Mouse (Mus musculus) limb, embryonic 11.5 days (tissue): Measurements from ENCODE around the gene Denr. TPM values are rescaled to one million over a fixed set of nuclear protein-coding genes. Genes with fewer than 3 reads are reported as not detected.

Experiments used
- ATAC-seq: fragments of 200-750 bp; cut with Nextera tagmentation; 2 replicates; pipeline ENCODE4 v1.8.0; 2017; ENCODE audit warnings: low read depth; ENCODE audit not compliant: insufficient number of reproducible peaks, low FRiP score, low TSS enrichment
- DNase-seq: peaks from one replicate; pipeline ENCODE4 v3.0.0-alpha.2; 2015; ENCODE audit warnings: low spot score
- H3K27ac ChIP-seq: fragments of 300-500 bp; sonication (generic); replicated peaks from 2 replicates; pipeline ENCODE4 v1.5.1; 2014; ENCODE audit warnings: low read depth, mild to moderate bottlenecking, low read length
- H3K27me3 ChIP-seq: fragments of 300-500 bp; sonication (generic); 2 replicates; pipeline ENCODE4 v1.6.1; 2014; ENCODE audit warnings: mild to moderate bottlenecking, low read length, mixed read lengths; ENCODE audit not compliant: control insufficient read depth, insufficient read depth
- H3K36me3 ChIP-seq: fragments of 300-500 bp; sonication (generic); 2 replicates; pipeline ENCODE4 v1.6.1; 2014; ENCODE audit warnings: mild to moderate bottlenecking, low read length, moderate library complexity, mixed read lengths; ENCODE audit not compliant: control insufficient read depth, insufficient read depth
- H3K4me1 ChIP-seq: fragments of 300-500 bp; sonication (generic); 2 replicates; pipeline ENCODE4 v1.6.1; 2014; ENCODE audit warnings: low read length, mixed read lengths; ENCODE audit not compliant: control insufficient read depth, insufficient read depth
- H3K4me2 ChIP-seq: fragments of 300-500 bp; sonication (generic); 2 replicates; pipeline ENCODE4 v1.6.1; 2014; ENCODE audit warnings: low read depth, mild to moderate bottlenecking, moderate library complexity; ENCODE audit not compliant: severe bottlenecking
- H3K4me3 ChIP-seq: fragments of 300-500 bp; sonication (generic); 2 replicates; pipeline ENCODE4 v1.5.1; 2014; ENCODE audit warnings: low read depth, low read length
- H3K9ac ChIP-seq: fragments of 300-500 bp; sonication (generic); 2 replicates; pipeline ENCODE4 v1.6.1; 2014; ENCODE audit warnings: mild to moderate bottlenecking, low read length
- H3K9me3 ChIP-seq: fragments of 300-500 bp; sonication (generic); 2 replicates; pipeline ENCODE4 v1.6.1; 2016; ENCODE audit warnings: low read length; ENCODE audit not compliant: control insufficient read depth
- WGBS: fragments of 180-500 bp; shearing (Covaris S2); extraction: QIAGEN DNeasy Blood & Tissue Kit; methylation state at CpG from one replicate; pipeline ENCODE4 v1.1.7; 2014; 5-methylcytosine and 5-hydroxymethylcytosine counted together
- polyA plus RNA-seq: library from polyadenylated mRNA; unstranded; fragments of >200 nt; fragmentation: Nextera tagmentation; extraction: Ambion mirVana; gene quantifications from 2 replicates; pipeline ENCODE4 v1.2.1, GENCODE M21; 2014

The Denr gene
- 186 and 187 TPM in 2 replicates for polyA plus RNA-seq

DNA sequence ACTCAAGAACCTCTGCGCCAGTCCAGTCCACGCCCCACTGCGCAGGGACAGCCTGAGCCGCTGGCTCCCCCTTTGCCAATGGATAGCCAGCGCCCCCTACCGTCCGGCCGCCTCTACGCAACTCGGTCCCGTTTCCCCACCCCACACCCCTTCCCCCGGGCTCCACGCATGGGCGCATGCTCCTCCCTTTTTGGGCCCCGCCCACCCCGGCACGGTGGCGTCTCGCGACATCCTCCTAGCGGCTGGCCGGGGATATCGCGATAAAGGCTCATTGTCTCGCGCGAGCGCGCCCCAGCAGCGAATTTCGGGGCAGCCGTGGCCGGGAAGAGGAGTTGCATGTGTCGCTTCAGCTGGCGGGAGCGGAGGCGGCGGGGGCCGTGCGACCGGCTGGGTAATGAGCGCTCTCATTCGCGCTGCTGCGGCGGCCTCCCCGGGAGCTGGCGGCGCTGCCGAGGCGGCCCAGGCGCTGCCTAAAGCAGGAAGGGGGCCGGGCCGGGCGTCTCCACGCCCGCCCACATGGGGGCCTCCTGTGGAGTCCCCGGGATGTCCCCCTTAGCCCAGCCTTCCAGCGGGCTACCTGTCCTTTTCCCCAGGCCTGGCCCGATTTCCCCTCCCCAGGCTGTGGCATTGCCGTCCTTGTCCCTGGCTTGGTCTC lies at the start of gene Denr:
Gene Denr, plus strand, starts transcription at position 200 of the 655 bp plus-strand sequence.
- under 1% methylated on average over 58 of the region's 61 CpGs for WGBS
- H3K4me3 ChIP-seq, result peak within 1 kb of the TSS; percentile 72
- ATAC-seq, result peak; percentile 91

GRCm38 (mm10) chr5:123858798-123859197 lies 48.2 kb upstream of the Denr start:
- Histone ChIP-seq H3K36me3 (no peaks in the 10 kb centered on the region), H3K9ac (no peak overlapping the region), H3K27me3 (no peaks in the 10 kb centered on the region), H3K9me3 (no peaks in the 10 kb centered on the region), H3K4me2 (no peak overlapping the region), H3K4me1 (no peaks in the 10 kb centered on the region), H3K4me3 (no peak overlapping the region), H3K27ac (no peak overlapping the region)
- 79% methylated on average over 11 of the region's 11 CpGs for WGBS
- DNase-seq (no peak), ATAC-seq (no peak)

More for the DNA sequence above, at the start of gene Denr:
- Histone ChIP-seq H3K27ac (peak within 1 kb of the TSS; percentile 9; the same call in 1 of the 2 replicates), H3K9me3 (no peaks in the 10 kb centered on the region), H3K4me1 (peaks cover 5% of the 10 kb centered on the region), H3K9ac (peak within 1 kb of the TSS; percentile 96), H3K27me3 (no peaks in the 10 kb centered on the region), H3K36me3 (peaks cover 11% of the 10 kb centered on the region), H3K4me2 (peak within 1 kb of the TSS; percentile 65)
- peak; percentile 100 for DNase-seq

GRCm38 (mm10) chr5:123862374-123863350 lies 44.3 kb upstream of the Denr start:
- Histone ChIP-seq H3K27me3 (no peaks in the 10 kb centered on the region), H3K4me3 (no peak overlapping the region), H3K36me3 (no peaks in the 10 kb centered on the region), H3K9me3 (no peaks in the 10 kb centered on the region), H3K4me2 (no peak overlapping the region), H3K4me1 (no peaks in the 10 kb centered on the region), H3K9ac (no peak overlapping the region), H3K27ac (no peak overlapping the region)
- no peak for DNase-seq
- WGBS, result 89% methylated on average over 15 of the region's 15 CpGs
- ATAC-seq, result no peak

- Histone ChIP-seq H3K4me3 (no peak overlapping the region), H3K27me3 (no peaks in the 10 kb centered on the region), H3K4me2 (no peak overlapping the region), H3K4me1 (no peaks in the 10 kb centered on the region), H3K36me3 (no peaks in the 10 kb centered on the region), H3K27ac (no peak overlapping the region), H3K9me3 (no peaks in the 10 kb centered on the region), H3K9ac (no peak overlapping the region)
- no peak for ATAC-seq
- DNase-seq, result no peak
- 88% methylated on average over 14 of the region's 14 CpGs for WGBS
Measured at GRCm38 (mm10) chr5:123863934-123864333, 43.0 kb upstream of the Denr start.

DNA sequence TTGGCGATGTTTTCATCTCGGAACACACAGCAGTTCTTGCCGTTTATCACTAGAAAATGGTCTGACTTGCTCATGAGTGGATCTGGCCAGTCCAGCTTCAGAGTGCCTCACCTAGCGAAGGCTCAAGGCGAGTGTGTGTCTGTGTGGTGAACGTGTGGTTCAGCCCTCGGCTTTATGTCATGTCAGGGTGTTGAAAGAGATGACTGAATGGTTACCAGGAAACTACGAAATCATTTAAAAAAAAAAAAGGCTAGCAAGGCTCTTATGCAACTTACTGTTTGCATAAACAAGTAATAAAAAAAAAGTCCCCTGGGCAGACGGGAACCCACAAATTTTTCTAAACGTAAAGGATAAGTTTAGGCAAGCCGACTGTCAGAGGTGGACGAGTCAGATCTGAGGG lies 41.6 kb upstream of the Denr start, which contains the start of gene Hcar2:
Gene Hcar2, minus strand, starts transcription at position 135 of the 400 bp plus-strand sequence.
- Histone ChIP-seq H3K9ac (no peak within 1 kb of the TSS), H3K9me3 (no peaks in the 10 kb centered on the region), H3K27ac (no peak within 1 kb of the TSS), H3K27me3 (no peaks in the 10 kb centered on the region), H3K4me3 (no peak within 1 kb of the TSS), H3K4me1 (no peaks in the 10 kb centered on the region), H3K36me3 (no peaks in the 10 kb centered on the region), H3K4me2 (no peak within 1 kb of the TSS)
- WGBS, result 84% methylated on average over 12 of the region's 12 CpGs
- DNase-seq (no peak), ATAC-seq (no peak)

GRCm38 (mm10) chr5:123866457-123866856 lies 40.5 kb upstream of the Denr start:
- Histone ChIP-seq H3K9ac (no peak overlapping the region), H3K4me2 (no peak overlapping the region), H3K27me3 (no peaks in the 10 kb centered on the region), H3K27ac (no peak overlapping the region), H3K4me1 (no peaks in the 10 kb centered on the region), H3K36me3 (no peaks in the 10 kb centered on the region), H3K9me3 (no peaks in the 10 kb centered on the region), H3K4me3 (no peak overlapping the region)
- 90% methylated on average over 4 of the region's 4 CpGs for WGBS
- ATAC-seq (no peak), DNase-seq (no peak)

DNA sequence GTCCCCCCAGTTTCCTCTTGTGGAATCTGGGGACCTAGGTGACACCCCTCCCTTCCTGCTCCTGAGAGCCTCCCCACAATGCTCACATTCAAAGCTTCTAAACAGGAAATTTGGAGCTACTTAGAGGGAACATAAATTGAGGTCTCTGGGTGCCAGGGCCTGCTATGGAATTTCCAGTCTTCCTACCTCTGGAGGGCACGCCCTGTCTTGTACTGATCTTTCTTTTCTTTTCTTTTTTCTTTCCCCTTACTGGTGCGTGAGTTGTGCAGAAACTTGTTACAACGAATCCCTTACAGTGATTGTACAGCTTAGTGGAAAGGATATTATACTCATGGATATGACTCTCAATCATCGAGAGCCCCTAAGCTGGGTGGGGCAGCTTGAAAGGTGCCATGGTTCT lies 37.4 kb upstream of the Denr start:
- H3K4me1 ChIP-seq, result no peaks in the 10 kb centered on the region
- H3K36me3 ChIP-seq, result no peaks in the 10 kb centered on the region
- no peak overlapping the region for H3K9ac ChIP-seq
- H3K27me3 ChIP-seq, result no peaks in the 10 kb centered on the region
- no peak overlapping the region for H3K27ac ChIP-seq
- H3K9me3 ChIP-seq, result no peaks in the 10 kb centered on the region
- no peak overlapping the region for H3K4me3 ChIP-seq
- DNase-seq, result no peak
- H3K4me2 ChIP-seq, result no peak overlapping the region
- ATAC-seq, result no peak
- 85% methylated on average over 4 of the region's 4 CpGs for WGBS

DNA sequence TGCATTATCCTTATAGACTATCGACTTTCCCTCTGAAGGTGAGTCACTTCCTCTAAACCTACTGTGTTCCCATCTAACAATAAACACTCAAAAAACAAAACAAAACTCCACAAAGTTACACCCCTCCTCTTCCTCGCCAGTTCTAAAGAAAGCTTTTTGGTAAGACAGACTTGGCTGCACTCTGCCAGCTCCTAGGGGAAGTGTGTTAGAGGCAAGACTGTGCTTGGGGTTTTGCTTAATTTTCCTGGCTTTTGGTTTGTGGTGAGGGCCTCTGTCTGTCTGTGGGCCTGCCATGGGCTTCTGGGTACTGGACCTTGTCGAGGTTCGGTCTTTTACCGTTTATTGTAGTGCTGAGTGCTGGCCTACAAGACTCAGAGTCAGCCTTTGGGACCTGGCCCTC lies 32.8 kb upstream of the Denr start:
- Histone ChIP-seq H3K4me3 (no peak overlapping the region), H3K9me3 (no peaks in the 10 kb centered on the region), H3K4me2 (no peak overlapping the region), H3K9ac (no peak overlapping the region), H3K36me3 (no peaks in the 10 kb centered on the region), H3K27me3 (no peaks in the 10 kb centered on the region), H3K27ac (no peak overlapping the region), H3K4me1 (peaks cover 3% of the 10 kb centered on the region; the same call in 1 of the 2 replicates)
- 89% methylated on average over 5 of the region's 5 CpGs for WGBS
- DNase-seq (no peak), ATAC-seq (no peak)
